15 mouse cellular contexts compared by ENCODE assay signal in genomic region chr3:107818616-107819495, GRCm38 (mm10). TPM values are rescaled to one million over a fixed set of nuclear protein-coding genes. Genes with fewer than 3 reads are reported as not detected.
DNase-seq lines count a peak whose midpoint lies in the region; ATAC-seq lines count a peak whose summit lies in the region.
"Had no signal": no experiment of that assay in that cellular context is flagged by ENCODE, and none has a peak within 500 bp of the region (broad histone marks: within the 10 kb centered on the region; RNA-seq: fewer than 3 reads in every experiment).

No protein-coding gene starts in this region.

- H3K36me3 ChIP-seq in liver, embryonic 11.5 days (ENCODE audit: control insufficient read depth, insufficient read depth, low read length): no peaks in the 10 kb centered on the region
- H3K36me3 ChIP-seq: embryonic facial prominence, embryonic 10.5 days; midbrain, embryonic 13.5 days had no signal

- 14% methylated on average over 12 of the region's 12 CpGs for WGBS in liver, embryonic 11.5 days

- no peak overlapping the region for H3K4me3 ChIP-seq in liver, embryonic 11.5 days (ENCODE audit: low read depth, low read length)
- H3K4me3 ChIP-seq: embryonic facial prominence, embryonic 10.5 days; forebrain, embryonic 13.5 days; midbrain, embryonic 13.5 days had no signal

- H3K9me3 ChIP-seq in liver, embryonic 11.5 days (ENCODE audit: control insufficient read depth, low read length): no peaks in the 10 kb centered on the region
- H3K9me3 ChIP-seq: embryonic facial prominence, embryonic 10.5 days; forebrain, embryonic 13.5 days; midbrain, embryonic 13.5 days had no signal

- ATAC-seq in activated CD4-positive, CD25-positive, alpha-beta regulatory T cell, adult 4 months: peak; percentile 55
- peak; percentile 64 for ATAC-seq in liver, embryonic 11.5 days (replicated peaks; ENCODE audit: low FRiP score)
- ATAC-seq in megakaryocyte-erythroid progenitor cell, adult 5-6 weeks (replicated peaks; ENCODE audit: low FRiP score, low TSS enrichment, poor library complexity, severe bottlenecking): peak; percentile 60
- ATAC-seq: forebrain, embryonic 13.5 days; midbrain, embryonic 13.5 days had no signal

- intact Hi-C loops in left cerebral cortex, postnatal 4 days (cut with DNase I): loop anchor here (5.0 kb wide), 1 partner anchor 858 kb away; no protein-coding TSS in a partner anchor

- no peaks in the 10 kb centered on the region for H3K27me3 ChIP-seq in liver, embryonic 11.5 days (replicated peaks; ENCODE audit: control insufficient read depth, insufficient read depth, low read length)
- H3K27me3 ChIP-seq: forebrain, embryonic 13.5 days; midbrain, embryonic 13.5 days had no signal

- H3K4me1 ChIP-seq in liver, embryonic 11.5 days (replicated peaks; ENCODE audit: control insufficient read depth, insufficient read depth, low read length): peaks cover 14% of the 10 kb centered on the region
- H3K4me1 ChIP-seq: embryonic facial prominence, embryonic 10.5 days; forebrain, embryonic 13.5 days; midbrain, embryonic 13.5 days had no signal

- no peak overlapping the region for H3K9ac ChIP-seq in liver, embryonic 11.5 days (ENCODE audit: low read depth, low read length)
- H3K9ac ChIP-seq: forebrain, embryonic 13.5 days; hindbrain, embryonic 14.5 days; midbrain, embryonic 13.5 days had no signal

- DNase-seq in heart, adult 11 months: peak; percentile 84
- no peak for DNase-seq in heart, adult 8-10 months (ENCODE audit: low spot score)
- DNase-seq in liver, embryonic 11.5 days (ENCODE audit: low spot score): no peak
- DNase-seq in left cerebral cortex, postnatal 4 days: no peak
- no peak for DNase-seq in ovary, adult 18-20 months (ENCODE audit: low spot score)
- no peak for DNase-seq in urinary bladder, adult 18-20 months (ENCODE audit: low spot score in 2 of 2)
- DNase-seq: kidney, postnatal 36 days; spleen, adult 18-20 months had no signal

- H3K4me2 ChIP-seq in liver, embryonic 11.5 days: peak overlapping the region; percentile 19; the same call in 1 of the 2 replicates
- H3K4me2 ChIP-seq: forebrain, embryonic 13.5 days; hindbrain, embryonic 14.5 days; midbrain, embryonic 13.5 days had no signal

- no peak overlapping the region for H3K27ac ChIP-seq in liver, embryonic 11.5 days (ENCODE audit: low read depth, low read length)
- H3K27ac ChIP-seq: embryonic facial prominence, embryonic 10.5 days; forebrain, embryonic 13.5 days; hindbrain, embryonic 14.5 days; midbrain, embryonic 13.5 days had no signal

RNA-seq across cellular contexts. Expression of gene Eps8l3, which starts 58.2 kb away (rescaled TPM):
- not detected for total RNA-seq in heart, adult 8-10 months (2022)
- not detected for polyA plus RNA-seq in activated CD4-positive, CD25-positive, alpha-beta regulatory T cell, adult 4 months (2017; shearing (Covaris generic))
- polyA plus RNA-seq in liver, embryonic 11.5 days (2014; fragmentation: Nextera tagmentation; extraction: Ambion mirVana): not detected in 2 replicates
- not detected in 2 replicates for total RNA-seq in megakaryocyte-erythroid progenitor cell, adult 5-6 weeks (2014; fragmentation: Nextera tagmentation)
- not detected in 2 replicates for total RNA-seq in megakaryocyte-erythroid progenitor cell, adult 5-6 weeks (2017)
- total RNA-seq in left cerebral cortex, postnatal 4 days (2021): not detected
- polyA plus RNA-seq: embryonic facial prominence, embryonic 10.5 days; forebrain, embryonic 13.5 days; hindbrain, embryonic 14.5 days; limb, embryonic 11.5 days; midbrain, embryonic 13.5 days had no signal

RNA-seq across cellular contexts. Expression of gene Csf1, which starts 58.6 kb away (rescaled TPM):
- total RNA-seq in heart, adult 8-10 months (2022): 10 to 100 TPM; 43.5 to 56.6 (median 51.5) TPM
- 10 to 100 TPM; 11.0 to 23.3 TPM for polyA plus RNA-seq in activated CD4-positive, CD25-positive, alpha-beta regulatory T cell, adult 4 months (2017; shearing (Covaris generic))
- 10.7 TPM in 2 replicates for polyA plus RNA-seq in liver, embryonic 11.5 days (2014; fragmentation: Nextera tagmentation; extraction: Ambion mirVana)
- 0.35 TPM in 1 of 2 replicates, not detected in the other for total RNA-seq in megakaryocyte-erythroid progenitor cell, adult 5-6 weeks (2014; fragmentation: Nextera tagmentation)
- 0.50 TPM in 1 of 2 replicates, not detected in the other for total RNA-seq in megakaryocyte-erythroid progenitor cell, adult 5-6 weeks (2017)
- 10 to 100 TPM; 10.6 to 11.6 TPM for total RNA-seq in left cerebral cortex, postnatal 4 days (2021)

Comparison
In these comparisons a context has a peak if more than half of its experiments do, and no peak if none do; other contexts are left out.
1. RNA of gene Csf1, which starts 58.6 kb away (total RNA-seq): 43.5 to 56.6 TPM in heart, adult 8-10 months and 10.6 to 11.6 TPM in left cerebral cortex, postnatal 4 days; 0.35 to 0.50 TPM in megakaryocyte-erythroid progenitor cell, adult 5-6 weeks; every median in the first group is over 4 times any median in the second.
2. Peak in every context shown above with its lines, with median percentiles within 50 percentile points of each other: ATAC-seq.